Mouse (Mus musculus) adrenal gland, adult 2 months (tissue): ENCODE measurements around the gene Ccdc63. TPM values are rescaled to one million over a fixed set of nuclear protein-coding genes. Genes with fewer than 3 reads are reported as not detected.

Experiments used
- DNase-seq: peaks from one replicate; pipeline ENCODE4 v3.0.0; 2021
- polyA plus RNA-seq: library from polyadenylated mRNA; depleted of rRNA; stranded (reverse); fragments of >200 nt; gene quantifications from 2 replicates; pipeline ENCODE4 v1.2.3, GENCODE M21; 2012
- total RNA-seq, 2 experiments: library from RNA; stranded (reverse); gene quantifications; 2 replicates each; pipeline ENCODE4 v1.2.3; 2021

Gene Ccdc63
- total and polyA plus RNA-seq, 3 experiments = not detected

- DNase-seq = no peak
These were observed 15.3 kb downstream of the Ccdc63 start for GRCm38 (mm10) chr5:122125211-122125760.

- no peak for DNase-seq
These were observed 24.4 kb downstream of the Ccdc63 start for GRCm38 (mm10) chr5:122116243-122116642.

- DNase-seq = no peak
These were observed 25.3 kb downstream of the Ccdc63 start for GRCm38 (mm10) chr5:122115266-122115763.

GRCm38 (mm10) chr5:122114176-122114575 lies 26.4 kb downstream of the Ccdc63 start:
- DNase-seq = peak; percentile 49

- DNase-seq = no peak
These were observed 27.2 kb downstream of the Ccdc63 start for GRCm38 (mm10) chr5:122113450-122113849.

- DNase-seq = no peak
These were observed 28.7 kb downstream of the Ccdc63 start for GRCm38 (mm10) chr5:122111933-122112248.

- DNase-seq = no peak
These were observed 29.3 kb downstream of the Ccdc63 start for GRCm38 (mm10) chr5:122111091-122111932.

GRCm38 (mm10) chr5:122110625-122111024 lies 30.0 kb downstream of the Ccdc63 start:
- no peak for DNase-seq

- peak; percentile 48 for DNase-seq
These were observed 31.1 kb downstream of the Ccdc63 start for GRCm38 (mm10) chr5:122109325-122110060.

- no peak for DNase-seq
These were observed 32.5 kb downstream of the Ccdc63 start for GRCm38 (mm10) chr5:122108104-122108503.

GRCm38 (mm10) chr5:122106212-122106611 lies 34.4 kb downstream of the Ccdc63 start:
- DNase-seq = no peak

- no peak for DNase-seq
These were observed 35.6 kb downstream of the Ccdc63 start for GRCm38 (mm10) chr5:122104981-122105380.

GRCm38 (mm10) chr5:122104201-122104600 lies 36.4 kb downstream of the Ccdc63 start:
- peak; percentile 38 for DNase-seq

- no peak for DNase-seq
These were observed 37.5 kb downstream of the Ccdc63 start for GRCm38 (mm10) chr5:122103075-122103474.

GRCm38 (mm10) chr5:122102476-122103050 lies 38.1 kb downstream of the Ccdc63 start:
- DNase-seq = no peak

- DNase-seq = no peak
These were observed 46.2 kb downstream of the Ccdc63 start for GRCm38 (mm10) chr5:122094439-122094838.

- DNase-seq = no peak
These were observed 46.9 kb downstream of the Ccdc63 start for GRCm38 (mm10) chr5:122093734-122094133.

- DNase-seq = no peak
These were observed 47.8 kb downstream of the Ccdc63 start for GRCm38 (mm10) chr5:122092794-122093193.

- DNase-seq = peak; percentile 41
These were observed 49.6 kb downstream of the Ccdc63 start for GRCm38 (mm10) chr5:122091070-122091469.

- DNase-seq = no peak
These were observed 51.0 kb downstream of the Ccdc63 start for GRCm38 (mm10) chr5:122089664-122090063.

- DNase-seq = peak; percentile 87
These were observed 51.7 kb downstream of the Ccdc63 start for GRCm38 (mm10) chr5:122088917-122089316.

GRCm38 (mm10) chr5:122086121-122086520 lies 54.5 kb downstream of the Ccdc63 start:
- no peak for DNase-seq
